Mouse (Mus musculus) G1E-ER4 (cell line): ENCODE results near the gene Med18. TPM values are rescaled to one million over a fixed set of nuclear protein-coding genes. Genes with fewer than 3 reads are reported as not detected.

Experiments
- GATA1 ChIP-seq: IDR thresholded peaks from one replicate; pipeline ENCODE4 v1.8.0; 2012; ENCODE audit warnings: low read length, inconsistent platforms
- polyA plus RNA-seq: library from polyadenylated mRNA; stranded (reverse); fragments of >175 nt; gene quantifications from 2 replicates; pipeline ENCODE4 v1.2.3, GENCODE M21; 2012

Med18 gene
- polyA plus RNA-seq, 1 experiment: 9.1 TPM

DNA sequence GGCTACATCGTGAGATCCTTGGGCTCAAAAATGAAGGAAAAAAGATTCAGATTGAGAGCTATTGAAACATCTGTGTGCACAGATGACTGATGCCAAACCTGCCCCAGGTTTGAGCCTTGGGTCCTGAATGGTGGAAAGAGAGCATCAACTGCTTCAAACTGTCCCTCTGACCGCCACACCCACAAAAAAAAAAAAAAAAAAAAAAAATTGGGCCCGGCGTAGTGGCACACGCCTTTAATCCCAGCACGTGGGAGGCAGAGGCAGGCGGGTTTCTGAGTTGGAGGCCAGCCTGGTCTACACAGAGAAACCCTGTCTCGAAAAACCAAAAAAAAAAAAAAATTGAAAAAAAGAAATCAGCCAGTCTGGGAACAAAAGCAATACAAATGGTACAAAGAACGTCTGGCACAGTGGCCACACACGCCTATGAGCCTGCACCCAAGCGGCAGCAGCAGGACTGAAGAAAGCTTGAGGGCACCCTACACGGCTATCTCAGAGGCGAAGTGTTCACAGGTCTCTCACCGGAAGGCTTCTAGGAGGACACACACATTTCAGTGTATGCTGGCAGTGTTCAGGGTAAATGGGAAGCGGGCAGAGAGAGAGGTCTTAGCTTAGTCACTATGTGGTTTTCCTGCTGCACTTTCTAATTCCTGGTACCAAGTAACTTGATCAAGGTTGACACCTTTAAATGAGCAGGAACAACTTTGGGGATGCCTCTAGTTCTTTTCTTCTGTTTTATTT, 26.7 kb upstream of the Med18 start:
- no peak for TF ChIP-seq GATA1

DNA sequence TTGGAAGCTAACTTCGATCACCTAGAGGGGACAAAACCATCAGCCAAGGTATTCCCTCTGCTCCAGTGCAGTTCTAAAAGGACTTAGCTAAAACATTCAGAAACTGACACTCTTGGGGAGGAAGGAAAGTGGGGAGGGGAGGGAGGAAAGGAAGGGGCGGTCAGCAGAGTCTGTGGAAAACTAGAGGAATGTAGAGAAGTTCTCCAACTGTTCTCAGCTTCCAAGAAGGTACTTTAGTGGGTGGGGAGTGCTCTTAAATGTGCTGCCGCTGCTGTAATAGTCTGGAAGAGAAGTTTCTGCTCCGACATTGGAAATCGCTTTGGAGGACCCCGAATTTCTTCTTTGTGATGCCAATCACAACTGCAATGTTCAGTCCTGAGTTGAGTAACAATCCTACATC, 25.3 kb upstream of the Med18 start:
- TF ChIP-seq GATA1: no peak

DNA sequence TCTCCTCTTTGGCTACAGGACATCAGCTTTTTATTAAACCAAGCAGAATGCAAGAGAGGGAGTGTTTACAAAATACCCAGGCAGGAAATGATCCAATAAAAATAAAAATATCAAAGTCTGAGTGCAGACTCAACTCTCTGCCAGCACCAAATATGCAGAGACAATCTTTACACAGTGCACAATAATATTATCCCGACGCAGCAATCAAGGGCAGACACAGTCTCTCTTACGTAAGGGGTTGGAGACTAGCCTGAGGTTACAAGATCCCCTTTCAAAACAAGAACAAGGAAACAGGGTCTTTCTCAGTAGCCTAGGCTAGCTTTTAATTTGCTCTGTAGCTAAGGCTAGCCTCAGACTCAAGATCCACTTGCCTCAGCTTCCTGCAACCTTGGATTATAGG, 24.8 kb upstream of the Med18 start:
- TF ChIP-seq GATA1: no peak

DNA sequence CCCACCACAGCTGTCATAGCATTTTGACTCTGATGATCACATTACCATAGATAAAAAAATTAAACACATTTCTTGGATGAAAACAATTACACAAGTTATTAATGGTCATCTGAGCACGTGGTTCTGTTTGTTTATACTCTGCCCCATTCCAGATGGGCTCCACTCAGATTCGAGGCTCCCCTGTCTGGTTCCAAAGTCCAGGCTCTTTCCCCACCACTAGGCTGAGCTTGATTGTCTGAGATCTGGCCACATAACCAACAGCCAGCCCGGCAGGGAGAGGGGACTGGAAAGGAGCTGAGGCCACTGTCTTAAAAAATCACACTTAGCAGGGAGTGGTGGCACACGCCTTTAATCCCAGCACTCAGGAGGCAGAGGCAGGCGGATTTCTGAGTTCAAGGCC, 21.1 kb upstream of the Med18 start:
- TF ChIP-seq GATA1: no peak

DNA sequence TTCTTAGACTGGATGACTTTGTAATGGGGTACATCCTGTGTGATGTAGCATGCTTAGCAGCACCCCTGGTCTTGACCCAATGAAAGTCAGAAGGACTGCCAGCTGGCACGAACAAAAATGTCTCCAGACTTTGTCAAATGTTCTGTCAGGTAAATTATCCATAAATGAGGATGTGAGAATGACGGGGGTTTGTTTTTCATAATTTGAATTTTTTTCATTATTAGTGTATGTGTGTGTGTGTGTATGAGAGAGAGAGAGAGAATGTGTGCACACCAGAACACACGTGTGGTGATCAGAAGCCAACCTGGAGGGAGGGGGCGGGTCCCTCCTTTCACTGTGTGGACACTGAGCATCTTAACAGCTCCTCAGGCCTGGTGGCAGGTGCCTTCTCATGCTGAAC, 20.5 kb upstream of the Med18 start:
- TF ChIP-seq GATA1: no peak

DNA sequence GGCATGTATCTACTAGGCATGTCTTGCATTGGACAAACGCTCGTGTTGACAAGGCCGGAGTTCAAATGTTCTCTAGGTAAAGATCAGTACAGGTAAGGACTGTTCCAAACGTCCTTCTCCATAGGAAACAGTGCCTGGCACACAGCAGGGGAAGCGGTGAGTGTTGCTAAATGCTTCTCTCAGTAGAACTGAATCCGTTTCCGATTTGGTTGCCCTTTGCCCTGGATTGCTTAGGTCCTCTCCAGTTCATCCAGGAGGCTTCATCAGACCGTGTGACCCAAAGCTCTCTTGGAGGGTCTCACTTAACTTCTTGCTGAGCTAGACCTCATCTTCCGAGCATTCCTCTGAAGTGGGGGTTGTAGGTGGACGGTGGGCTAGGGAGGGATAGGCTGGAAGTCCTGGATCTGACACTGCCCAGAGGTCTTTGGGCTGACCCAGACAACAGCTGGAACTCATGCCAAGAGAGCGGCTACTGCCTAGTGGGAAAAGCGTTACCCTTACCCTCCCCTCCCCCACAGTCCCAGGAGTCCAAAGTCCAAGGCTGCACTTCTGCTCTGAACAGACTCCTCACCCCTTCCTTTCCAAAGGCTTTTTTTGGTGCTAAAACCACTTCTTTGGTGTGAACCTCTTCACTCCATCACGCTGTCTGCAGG, 19.4 kb upstream of the Med18 start:
- no peak for TF ChIP-seq GATA1

DNA sequence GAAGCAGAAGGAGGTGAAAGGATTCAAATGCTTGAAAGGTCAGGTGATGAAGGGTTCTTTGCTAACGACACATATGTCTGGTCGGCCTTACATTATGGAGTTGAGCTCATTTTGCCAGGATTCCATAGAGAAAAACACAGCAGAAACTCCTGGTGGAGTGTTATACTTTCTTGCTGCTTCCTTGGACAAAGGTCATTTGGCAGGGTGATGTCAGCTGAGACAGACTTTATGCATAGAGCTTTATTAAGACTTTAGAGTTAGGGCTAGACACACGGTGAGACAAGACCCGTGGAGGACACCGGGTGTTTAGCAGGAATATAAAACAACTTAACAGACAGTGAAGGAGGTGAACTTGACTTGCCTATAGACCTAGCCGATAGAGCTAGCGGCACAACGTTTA, 14.1 kb upstream of the Med18 start:
- TF ChIP-seq GATA1: no peak

DNA sequence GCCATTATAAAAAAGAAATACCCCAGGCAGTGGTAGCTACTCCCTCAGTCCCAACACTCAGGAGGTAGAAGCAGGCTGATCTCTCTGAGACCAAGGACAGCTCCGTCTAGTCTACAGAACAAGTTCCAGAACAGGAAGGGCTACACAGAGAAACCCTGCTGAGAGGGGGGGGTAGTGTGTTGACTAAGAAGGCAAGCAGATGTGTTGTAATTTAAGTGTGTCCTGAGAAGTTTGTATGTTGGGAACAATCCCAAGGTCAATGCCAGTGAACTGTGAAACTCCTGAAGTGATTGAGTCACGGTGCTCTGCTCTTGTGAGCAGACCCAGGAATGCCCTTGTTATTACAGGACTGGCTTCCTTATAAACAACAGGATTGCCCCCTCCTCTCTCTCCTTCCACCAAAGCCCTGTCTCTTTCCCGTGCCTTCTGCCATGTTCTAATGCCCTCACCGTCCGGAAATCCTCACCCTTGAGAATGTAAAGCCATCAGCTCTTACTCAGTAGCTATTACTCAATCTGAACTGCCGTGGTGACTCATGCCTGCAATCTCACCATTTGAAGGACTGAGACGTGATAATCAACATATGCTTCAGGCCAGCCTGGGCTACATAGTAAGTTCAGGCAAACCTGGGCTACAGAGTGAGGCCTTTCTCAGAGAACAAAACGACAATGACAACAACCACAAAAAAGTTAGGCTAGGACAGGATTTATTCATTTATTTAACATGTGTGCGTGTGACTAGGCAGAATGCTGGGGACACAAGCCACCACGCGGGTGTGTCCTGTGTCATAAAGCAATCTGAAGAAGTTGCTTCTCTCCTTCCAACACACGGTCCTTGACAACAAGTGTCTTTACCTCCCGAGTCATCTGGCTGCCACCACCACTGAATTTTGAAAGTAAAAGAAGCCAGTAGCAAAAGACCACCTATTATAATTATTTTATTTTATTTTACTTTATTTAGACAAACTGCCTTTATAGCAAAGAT, 12.5 kb upstream of the Med18 start:
- TF ChIP-seq GATA1: no peak

DNA sequence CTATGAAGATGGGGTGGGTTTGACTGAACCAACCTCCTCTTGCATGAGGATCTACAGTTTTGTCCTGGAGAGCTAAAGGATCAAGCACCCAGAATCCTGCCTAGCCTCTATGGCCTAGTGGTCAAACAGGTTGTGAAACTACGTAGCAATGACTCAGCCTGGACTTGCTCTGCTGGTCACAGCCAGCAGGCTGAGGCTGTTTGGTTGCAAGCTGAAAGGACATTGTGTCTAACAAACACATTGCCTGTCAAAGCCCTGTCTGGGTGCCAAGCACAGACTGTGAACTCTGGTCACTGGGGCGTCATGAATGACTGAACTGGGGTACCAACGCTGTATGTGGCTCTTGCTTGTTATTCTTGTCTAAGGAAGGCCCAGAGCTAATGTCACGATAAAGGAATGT, 10.9 kb upstream of the Med18 start:
- no peak for TF ChIP-seq GATA1

DNA sequence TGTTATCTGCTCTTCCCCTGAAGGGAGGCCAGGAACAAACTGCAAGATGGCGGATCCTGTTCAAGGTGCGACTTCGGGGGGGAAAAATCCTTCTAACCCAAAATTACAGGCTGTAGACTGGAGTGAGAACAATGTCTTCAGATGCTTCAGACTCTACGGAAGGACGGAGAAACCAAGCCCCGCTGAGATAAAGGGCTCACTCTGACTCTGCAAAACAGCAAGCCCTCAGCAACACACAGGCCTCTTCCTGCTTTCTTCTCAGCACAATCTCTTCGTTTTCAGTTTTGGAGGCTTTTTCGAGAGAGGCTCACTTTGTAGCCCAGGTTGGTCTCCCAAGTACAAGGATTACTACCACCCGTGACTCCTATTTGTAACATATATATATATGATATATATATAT, 9.7 kb upstream of the Med18 start:
- TF ChIP-seq GATA1: no peak

DNA sequence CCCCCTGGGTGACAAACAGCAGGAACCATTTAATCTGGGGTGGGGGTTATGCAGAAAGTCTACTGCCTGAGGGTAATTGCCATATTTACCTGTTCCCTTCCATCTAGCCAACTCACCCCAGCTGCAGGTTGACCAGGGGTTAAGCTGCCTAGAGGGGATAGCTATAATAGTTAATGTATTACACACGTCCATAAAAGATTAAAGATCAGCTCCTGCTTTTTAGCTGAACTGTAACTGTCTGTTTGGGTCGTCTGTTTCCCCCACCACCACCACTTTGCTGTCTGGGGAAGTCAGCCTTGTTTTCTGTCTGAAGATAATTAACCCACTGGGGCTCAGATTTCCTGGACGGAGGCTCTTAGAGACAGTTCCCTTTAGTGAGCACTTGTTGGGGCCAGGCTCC, 6.2 kb upstream of the Med18 start:
- no peak for TF ChIP-seq GATA1

DNA sequence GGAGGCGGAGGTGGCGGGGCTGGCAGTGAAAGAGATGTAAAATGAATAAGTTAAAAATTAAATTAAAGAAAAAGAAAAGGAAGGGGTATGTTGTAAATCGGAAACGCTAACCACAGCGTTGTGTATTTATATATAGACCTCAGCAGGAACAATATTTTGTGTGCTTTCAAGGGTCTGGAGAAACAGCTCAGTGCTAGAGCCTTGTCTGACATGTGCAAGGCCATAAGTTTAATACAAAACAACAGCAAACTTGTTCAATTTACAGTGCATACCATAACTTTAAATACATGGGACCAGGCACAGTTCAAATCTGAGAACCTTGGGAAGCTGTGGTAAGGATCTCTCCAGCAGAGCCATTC, 513 bp upstream of the Med18 start:
- TF ChIP-seq GATA1: no peak

DNA sequence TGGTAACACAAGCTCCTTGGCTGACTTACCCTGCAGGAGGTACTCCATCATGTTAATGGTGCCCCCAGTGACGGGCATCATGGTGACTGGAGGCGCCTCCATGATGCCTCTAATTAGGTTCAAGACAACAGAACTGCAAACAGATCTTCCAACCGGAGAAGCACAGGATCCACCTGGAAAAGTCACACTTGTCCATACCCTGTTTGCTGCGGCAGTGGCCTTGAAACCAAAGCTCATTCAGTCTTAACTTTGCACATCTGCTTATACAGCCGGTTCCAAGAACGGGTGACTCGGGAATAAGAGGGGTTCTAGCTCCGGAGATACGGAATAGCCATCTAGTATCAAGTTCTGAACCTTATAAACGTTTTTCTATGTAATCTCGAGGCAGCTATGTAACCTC, 885 bp downstream of the Med18 start:
- TF ChIP-seq GATA1: no peak

DNA sequence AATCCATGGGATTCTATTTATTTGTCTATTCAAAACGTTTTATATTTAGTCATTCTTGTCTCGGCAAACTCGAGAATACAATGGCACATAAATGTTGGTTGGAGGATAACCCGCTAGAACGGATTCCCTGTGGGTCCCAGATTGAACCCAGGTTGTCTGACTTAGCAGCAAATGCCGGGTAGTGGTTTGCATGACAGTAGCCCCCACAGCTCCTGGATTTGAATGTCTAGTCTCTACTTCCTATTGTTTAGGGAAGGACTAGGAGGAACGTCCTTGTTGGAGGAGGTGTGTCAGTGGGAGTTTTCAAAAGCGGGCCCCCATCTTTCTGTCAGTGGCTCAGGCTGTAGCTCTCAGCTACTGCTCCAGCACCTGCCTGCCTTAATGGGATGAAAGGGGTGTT, 3.5 kb downstream of the Med18 start:
- TF ChIP-seq GATA1: no peak

DNA sequence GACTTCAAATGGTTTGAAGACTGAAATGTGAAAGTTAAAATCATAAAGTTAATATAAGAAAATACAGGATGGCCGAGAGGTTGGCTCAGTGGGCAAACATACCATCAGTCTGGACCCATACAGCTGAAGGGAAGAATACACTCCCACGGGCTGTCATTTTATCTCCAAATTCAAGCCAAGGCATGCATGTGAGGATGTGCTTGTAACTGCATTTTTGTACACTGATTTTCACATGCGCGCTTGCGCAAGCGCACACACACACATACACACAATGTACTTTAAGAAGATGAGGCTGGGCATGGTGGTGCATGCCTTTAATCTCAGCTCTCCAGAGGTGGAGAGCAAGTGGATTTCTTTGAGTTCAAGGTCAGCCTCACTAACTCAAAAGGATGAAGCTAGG, 8.2 kb downstream of the Med18 start:
- TF ChIP-seq GATA1: no peak

DNA sequence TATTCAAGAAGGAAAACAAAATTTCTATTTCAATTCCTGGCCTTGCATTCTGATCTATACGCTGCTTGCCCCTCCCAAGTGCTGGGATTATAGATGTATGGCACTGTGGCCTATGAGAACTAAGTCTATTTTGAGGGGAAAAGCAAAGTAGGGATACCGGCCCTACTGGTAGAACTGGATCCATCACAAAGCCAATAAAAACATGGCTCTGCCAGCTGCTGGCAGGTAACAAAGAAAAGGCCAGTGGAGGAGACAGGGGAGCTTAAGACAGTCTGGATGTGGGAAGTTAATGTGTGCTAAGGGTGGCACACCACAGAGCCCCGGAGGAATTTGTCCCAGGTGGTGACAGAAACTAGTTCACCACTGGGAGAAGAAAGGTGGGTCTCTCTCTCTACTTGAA, 8.6 kb downstream of the Med18 start:
- no peak for TF ChIP-seq GATA1
